Mouse (Mus musculus): ENCODE measurements around the gene Gm10447. TPM values are rescaled to one million over a fixed set of nuclear protein-coding genes. Genes with fewer than 3 reads are reported as not detected.

Gene Gm10447
- polyA plus RNA-seq, 1 experiment from 2014 or later = not detected

- H3K9me3 ChIP-seq (ENCODE audit: low read length) = no peaks in the 10 kb centered on the region
- H3K36me3 ChIP-seq (ENCODE audit: insufficient read depth, low read length) = no peaks in the 10 kb centered on the region
- peaks cover 14% of the 10 kb centered on the region for H3K27me3 ChIP-seq (replicated peaks; ENCODE audit: insufficient read depth, low read length)
- H3K4me3 ChIP-seq (ENCODE audit: low read depth, low read length) = no peak overlapping the region
- no peak for DNase-seq (ENCODE audit: low spot score)
- TF ChIP-seq CTCF (IDR thresholded peaks at IDR 0.05) (no peak), EP300 (IDR thresholded peaks at IDR 0.05) (no peak)
- 69% methylated on average over 3 of the region's 3 CpGs for WGBS
- peaks cover 8% of the 10 kb centered on the region; the same call in 1 of the 2 replicates for H3K4me1 ChIP-seq (ENCODE audit: insufficient read depth, low read depth, low read length)
- ATAC-seq = no peak
- no peak overlapping the region for H3K4me2 ChIP-seq (replicated peaks; ENCODE audit: low read depth, low read length)
- no peak overlapping the region for H3K9ac ChIP-seq (replicated peaks; ENCODE audit: low read depth)
- H3K27ac ChIP-seq (ENCODE audit: low read length) = no peak overlapping the region
Measured at GRCm38 (mm10) chr11:53460192-53460591, 3.3 kb upstream of the Gm10447 start.

DNA sequence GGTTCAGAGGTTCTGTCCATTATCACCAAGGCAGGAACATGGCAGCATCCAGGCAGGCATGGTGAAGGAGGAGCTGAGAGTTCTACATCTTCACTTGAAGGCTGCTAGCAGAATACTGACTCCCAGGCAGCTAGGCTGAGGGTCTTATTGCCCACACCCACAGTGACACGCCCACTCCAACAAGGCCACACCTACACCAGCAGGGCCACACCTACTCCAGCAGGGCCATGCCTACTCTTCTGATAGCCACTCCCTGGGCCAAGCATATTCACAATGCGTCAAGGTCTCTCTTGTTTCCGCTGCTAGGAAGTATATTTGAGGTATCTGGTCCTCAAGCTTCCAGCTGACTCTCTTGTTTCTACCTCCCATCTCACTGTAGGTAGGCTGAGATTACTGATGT, 2.1 kb upstream of the Gm10447 start:
- Histone ChIP-seq H3K36me3 (ENCODE audit: insufficient read depth, low read length) (no peaks in the 10 kb centered on the region), H3K4me2 (replicated peaks; ENCODE audit: low read depth, low read length) (no peak overlapping the region), H3K9me3 (ENCODE audit: low read length) (no peaks in the 10 kb centered on the region), H3K4me1 (ENCODE audit: insufficient read depth, low read depth, low read length) (peaks cover 8% of the 10 kb centered on the region; the same call in 1 of the 2 replicates), H3K4me3 (ENCODE audit: low read depth, low read length) (no peak overlapping the region), H3K9ac (replicated peaks; ENCODE audit: low read depth) (no peak overlapping the region), H3K27ac (ENCODE audit: low read length) (no peak overlapping the region), H3K27me3 (replicated peaks; ENCODE audit: insufficient read depth, low read length) (peaks cover 12% of the 10 kb centered on the region)
- ATAC-seq (no peak), DNase-seq (ENCODE audit: low spot score) (no peak)
- no peak for TF ChIP-seq EP300 (IDR thresholded peaks at IDR 0.05)
- TF ChIP-seq CTCF (IDR thresholded peaks at IDR 0.05) = no peak
- WGBS = 55% methylated on average over 3 of the region's 3 CpGs

DNA sequence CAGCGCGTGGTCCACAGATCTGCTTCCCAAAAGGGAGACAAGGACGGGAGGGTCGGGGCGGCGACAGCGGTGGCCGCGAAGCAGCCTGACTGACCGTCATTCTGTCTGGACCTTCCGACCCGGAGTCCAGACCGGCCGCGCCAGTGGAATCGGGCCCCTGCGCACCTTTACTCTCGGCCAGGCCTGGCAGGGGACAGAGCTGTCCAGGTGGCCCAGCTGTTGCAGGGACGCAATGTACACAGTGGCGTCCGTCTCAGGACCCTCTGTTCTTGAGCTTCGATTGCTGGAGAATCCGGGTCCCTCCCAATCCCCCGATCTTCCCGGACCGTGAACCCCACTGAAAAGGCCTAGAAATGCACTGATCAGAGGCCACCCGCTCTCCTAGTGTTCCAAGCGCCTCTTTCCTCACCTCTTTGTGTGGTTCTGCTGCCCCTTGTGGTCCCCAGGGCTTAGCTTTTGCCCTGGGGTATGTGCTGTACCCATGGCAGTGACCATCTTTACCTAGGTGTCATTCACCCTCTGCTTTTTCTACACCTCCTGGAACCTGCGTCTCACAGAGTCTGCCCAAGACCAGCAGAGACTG, 553 bp upstream of the Gm10447 start:
- TF ChIP-seq CTCF (IDR thresholded peaks at IDR 0.05) = peak; percentile 55
- no peak for TF ChIP-seq EP300 (IDR thresholded peaks at IDR 0.05)
- ATAC-seq (peak; percentile 42), DNase-seq (ENCODE audit: low spot score) (no peak)
- H3K27me3 ChIP-seq (replicated peaks; ENCODE audit: insufficient read depth, low read length) = 0 out of 2 replicates have a peak, but pooled peaks cover 3% of the 10 kb centered on the region
- peak overlapping the region; percentile 49 for H3K4me3 ChIP-seq (ENCODE audit: low read depth, low read length)
- H3K4me2 ChIP-seq (replicated peaks; ENCODE audit: low read depth, low read length) = peak overlapping the region; percentile 91
- no peaks in the 10 kb centered on the region for H3K9me3 ChIP-seq (ENCODE audit: low read length)
- 0 out of 2 replicates have a peak overlapping the region, but pooled peaks have one; percentile 23 for H3K9ac ChIP-seq (replicated peaks; ENCODE audit: low read depth)
- H3K4me1 ChIP-seq (ENCODE audit: insufficient read depth, low read depth, low read length) = no peaks in the 10 kb centered on the region
- 8% methylated on average over 28 of the region's 29 CpGs for WGBS
- H3K36me3 ChIP-seq (ENCODE audit: insufficient read depth, low read length) = no peaks in the 10 kb centered on the region
- H3K27ac ChIP-seq (ENCODE audit: low read length) = 0 out of 2 replicates have a peak overlapping the region, but pooled peaks have one; percentile 10

DNA sequence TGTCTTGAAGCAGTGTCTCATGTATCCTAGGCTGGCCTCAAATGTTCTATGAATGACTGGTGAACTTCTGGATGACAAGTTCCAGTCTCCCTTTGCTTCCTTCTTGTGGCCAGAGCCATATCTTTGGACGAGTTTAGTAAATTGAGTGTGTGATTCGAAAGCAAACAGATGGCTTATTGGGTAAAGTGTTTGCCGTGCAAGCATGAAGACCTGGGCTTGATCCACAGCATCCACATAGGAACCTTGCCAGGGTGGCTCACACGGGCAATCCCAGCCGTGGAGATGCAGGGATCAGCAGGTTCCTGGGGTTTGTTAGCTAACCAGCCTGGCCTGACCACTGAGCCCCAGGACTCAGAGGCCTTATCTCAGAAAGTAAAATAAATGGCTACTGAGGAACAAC, 3.9 kb downstream of the Gm10447 start:
- H3K4me3 ChIP-seq (ENCODE audit: low read depth, low read length) = no peak overlapping the region
- WGBS = 65% methylated on average over 5 of the region's 5 CpGs
- DNase-seq (ENCODE audit: low spot score) (no peak), ATAC-seq (no peak)
- H3K9ac ChIP-seq (replicated peaks; ENCODE audit: low read depth) = no peak overlapping the region
- H3K36me3 ChIP-seq (ENCODE audit: insufficient read depth, low read length) = no peaks in the 10 kb centered on the region
- no peak for TF ChIP-seq EP300 (IDR thresholded peaks at IDR 0.05)
- no peak overlapping the region for H3K4me2 ChIP-seq (replicated peaks; ENCODE audit: low read depth, low read length)
- no peaks in the 10 kb centered on the region for H3K27me3 ChIP-seq (replicated peaks; ENCODE audit: insufficient read depth, low read length)
- no peaks in the 10 kb centered on the region for H3K9me3 ChIP-seq (ENCODE audit: low read length)
- H3K4me1 ChIP-seq (ENCODE audit: insufficient read depth, low read depth, low read length) = 0 out of 2 replicates have a peak, but pooled peaks cover 2% of the 10 kb centered on the region
- no peak overlapping the region for H3K27ac ChIP-seq (ENCODE audit: low read length)

DNA sequence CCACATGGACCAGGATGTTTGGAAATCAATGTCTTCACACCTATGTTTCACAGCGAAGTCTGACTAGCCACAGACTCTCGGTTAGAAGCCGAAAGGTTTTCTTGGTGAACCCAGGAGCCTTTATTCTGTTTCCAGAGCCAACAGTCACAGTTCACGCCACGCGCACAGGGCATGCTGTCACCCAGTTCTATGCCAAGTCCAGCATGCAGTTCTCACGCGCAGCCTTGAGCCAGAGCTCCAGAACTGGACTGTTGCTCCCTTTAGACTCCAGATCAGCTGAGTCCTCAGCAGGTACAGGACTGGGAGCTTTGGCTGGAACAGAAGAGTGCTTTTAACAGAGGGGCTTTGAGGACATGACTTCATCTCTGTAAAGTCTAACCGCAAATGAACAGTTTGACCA, 4.5 kb downstream of the Gm10447 start:
- no peaks in the 10 kb centered on the region for H3K9me3 ChIP-seq (ENCODE audit: low read length)
- ATAC-seq (no peak), DNase-seq (ENCODE audit: low spot score) (no peak)
- no peak overlapping the region for H3K4me2 ChIP-seq (replicated peaks; ENCODE audit: low read depth, low read length)
- H3K9ac ChIP-seq (replicated peaks; ENCODE audit: low read depth) = no peak overlapping the region
- H3K27me3 ChIP-seq (replicated peaks; ENCODE audit: insufficient read depth, low read length) = no peaks in the 10 kb centered on the region
- TF ChIP-seq CTCF (IDR thresholded peaks at IDR 0.05) (no peak), EP300 (IDR thresholded peaks at IDR 0.05) (no peak)
- WGBS = 94% methylated on average over 9 of the region's 9 CpGs
- H3K36me3 ChIP-seq (ENCODE audit: insufficient read depth, low read length) = no peaks in the 10 kb centered on the region
- 0 out of 2 replicates have a peak, but pooled peaks cover 2% of the 10 kb centered on the region for H3K4me1 ChIP-seq (ENCODE audit: insufficient read depth, low read depth, low read length)
- H3K27ac ChIP-seq (ENCODE audit: low read length) = no peak overlapping the region
- no peak overlapping the region for H3K4me3 ChIP-seq (ENCODE audit: low read depth, low read length)

DNA sequence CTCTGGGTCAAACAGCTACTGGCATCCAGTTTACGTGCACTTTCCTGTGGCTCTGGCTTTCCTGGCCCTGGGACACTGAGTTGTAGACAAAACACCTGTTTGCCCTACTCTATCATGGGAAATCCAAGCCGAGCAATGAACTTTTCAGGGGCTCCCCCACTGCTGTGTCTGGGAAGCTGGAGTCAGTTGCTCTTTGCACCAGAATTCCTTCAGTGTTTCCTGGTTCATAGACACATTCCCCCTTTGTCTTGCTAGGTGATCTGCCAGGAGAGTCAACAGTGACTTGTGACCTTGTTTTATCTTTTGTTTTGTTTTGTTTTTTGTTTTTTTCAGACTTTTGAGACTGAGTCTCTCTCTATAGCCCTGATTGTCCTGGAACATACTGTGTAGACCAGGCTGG, 5.5 kb downstream of the Gm10447 start:
- Histone ChIP-seq H3K9me3 (ENCODE audit: low read length) (no peaks in the 10 kb centered on the region), H3K4me3 (ENCODE audit: low read depth, low read length) (no peak overlapping the region), H3K4me1 (ENCODE audit: insufficient read depth, low read depth, low read length) (0 out of 2 replicates have a peak, but pooled peaks cover 2% of the 10 kb centered on the region), H3K27me3 (replicated peaks; ENCODE audit: insufficient read depth, low read length) (no peaks in the 10 kb centered on the region), H3K9ac (replicated peaks; ENCODE audit: low read depth) (no peak overlapping the region), H3K27ac (ENCODE audit: low read length) (no peak overlapping the region), H3K36me3 (ENCODE audit: insufficient read depth, low read length) (no peaks in the 10 kb centered on the region), H3K4me2 (replicated peaks; ENCODE audit: low read depth, low read length) (no peak overlapping the region)
- DNase-seq (ENCODE audit: low spot score) = no peak
- no peak for ATAC-seq
- WGBS = 46% methylated on average over 2 of the region's 2 CpGs
- TF ChIP-seq EP300 (IDR thresholded peaks at IDR 0.05) (no peak), CTCF (IDR thresholded peaks at IDR 0.05) (no peak)

Data from lung, postnatal 0 days (tissue).